Mouse (Mus musculus): Measurements from ENCODE around the gene Pdrg1. TPM values are rescaled to one million over a fixed set of nuclear protein-coding genes. Genes with fewer than 3 reads are reported as not detected.

The Pdrg1 gene
- total and polyA plus RNA-seq, 3 experiments, result 49.4 to 154 (median 63.4) TPM

GRCm38 (mm10) chr2:153022855-153023254, 7.6 kb upstream of the Pdrg1 start:
- Histone ChIP-seq H3K4me3 (ENCODE audit: low read depth, low read length) (no peak overlapping the region), H3K9me3 (replicated peaks) (no peaks in the 10 kb centered on the region), H3K36me3 (replicated peaks) (no peaks in the 10 kb centered on the region), H3K27me3 (ENCODE audit: insufficient read depth, low read length) (peaks cover 28% of the 10 kb centered on the region), H3K4me1 (ENCODE audit: insufficient read depth, low read depth, low read length) (peaks cover 7% of the 10 kb centered on the region)
- DNase-seq (ENCODE audit: low spot score) (no peak), ATAC-seq (ENCODE audit: extremely low read depth, insufficient number of reproducible peaks, low FRiP score, poor library complexity, severe bottlenecking) (no peak)
- TF ChIP-seq TAL1 (conservative IDR thresholded peaks at IDR 0.05; ENCODE audit: low read depth, low read length), result no peak
- TF ChIP-seq GATA2 (IDR thresholded peaks at IDR 0.05; ENCODE audit: borderline replicate concordance, low read depth, low read length), result no peak
- no peak for TF ChIP-seq CTCF (IDR thresholded peaks at IDR 0.05; ENCODE audit: low read depth, low read length)
- TF ChIP-seq GATA1 (IDR thresholded peaks at IDR 0.05; ENCODE audit: borderline replicate concordance, low read length), result no peak
- no peak for TF ChIP-seq POLR2AphosphoS5 (IDR thresholded peaks at IDR 0.05; ENCODE audit: insufficient replicate concordance, low read depth, low read length)

GRCm38 (mm10) chr2:153021163-153021562, 5.9 kb upstream of the Pdrg1 start:
- H3K9me3 ChIP-seq (replicated peaks), result no peaks in the 10 kb centered on the region
- TF ChIP-seq POLR2AphosphoS5 (IDR thresholded peaks at IDR 0.05; ENCODE audit: insufficient replicate concordance, low read depth, low read length), result no peak
- H3K27me3 ChIP-seq (ENCODE audit: insufficient read depth, low read length), result peaks cover 33% of the 10 kb centered on the region
- no peak for DNase-seq (ENCODE audit: low spot score)
- H3K4me3 ChIP-seq (ENCODE audit: low read depth, low read length), result no peak overlapping the region
- ATAC-seq (ENCODE audit: extremely low read depth, insufficient number of reproducible peaks, low FRiP score, poor library complexity, severe bottlenecking), result peak; percentile 22; the same call in 1 of the 2 replicates
- H3K36me3 ChIP-seq (replicated peaks), result no peaks in the 10 kb centered on the region
- peaks cover 7% of the 10 kb centered on the region for H3K4me1 ChIP-seq (ENCODE audit: insufficient read depth, low read depth, low read length)

- DNase-seq (ENCODE audit: low spot score), result no peak
- peaks cover 33% of the 10 kb centered on the region for H3K27me3 ChIP-seq (ENCODE audit: insufficient read depth, low read length)
- no peak overlapping the region for H3K4me3 ChIP-seq (ENCODE audit: low read depth, low read length)
- TF ChIP-seq CTCF (IDR thresholded peaks at IDR 0.05; ENCODE audit: low read depth, low read length), result no peak
- TF ChIP-seq POLR2AphosphoS5 (IDR thresholded peaks at IDR 0.05; ENCODE audit: insufficient replicate concordance, low read depth, low read length), result no peak
- TF ChIP-seq TAL1 (conservative IDR thresholded peaks at IDR 0.05; ENCODE audit: low read depth, low read length), result no peak
- no peak for TF ChIP-seq GATA2 (IDR thresholded peaks at IDR 0.05; ENCODE audit: borderline replicate concordance, low read depth, low read length)
- no peak for TF ChIP-seq GATA1 (IDR thresholded peaks at IDR 0.05; ENCODE audit: borderline replicate concordance, low read length)
- H3K36me3 ChIP-seq (replicated peaks), result no peaks in the 10 kb centered on the region
- no peaks in the 10 kb centered on the region for H3K9me3 ChIP-seq (replicated peaks)
- H3K4me1 ChIP-seq (ENCODE audit: insufficient read depth, low read depth, low read length), result peaks cover 9% of the 10 kb centered on the region
- no peak for ATAC-seq (ENCODE audit: extremely low read depth, insufficient number of reproducible peaks, low FRiP score, poor library complexity, severe bottlenecking)
Measured at GRCm38 (mm10) chr2:153019355-153019754, 4.1 kb upstream of the Pdrg1 start.

GRCm38 (mm10) chr2:153016786-153017185, 1.6 kb upstream of the Pdrg1 start:
- H3K4me3 ChIP-seq (ENCODE audit: low read depth, low read length), result no peak overlapping the region
- peaks cover 24% of the 10 kb centered on the region for H3K4me1 ChIP-seq (ENCODE audit: insufficient read depth, low read depth, low read length)
- no peaks in the 10 kb centered on the region for H3K9me3 ChIP-seq (replicated peaks)
- TF ChIP-seq TAL1 (conservative IDR thresholded peaks at IDR 0.05; ENCODE audit: low read depth, low read length) (no peak), CTCF (IDR thresholded peaks at IDR 0.05; ENCODE audit: low read depth, low read length) (no peak), POLR2AphosphoS5 (IDR thresholded peaks at IDR 0.05; ENCODE audit: insufficient replicate concordance, low read depth, low read length) (no peak), GATA2 (IDR thresholded peaks at IDR 0.05; ENCODE audit: borderline replicate concordance, low read depth, low read length) (no peak), GATA1 (IDR thresholded peaks at IDR 0.05; ENCODE audit: borderline replicate concordance, low read length) (no peak)
- DNase-seq (ENCODE audit: low spot score), result no peak
- peaks cover 30% of the 10 kb centered on the region for H3K27me3 ChIP-seq (ENCODE audit: insufficient read depth, low read length)
- peaks cover 25% of the 10 kb centered on the region for H3K36me3 ChIP-seq (replicated peaks)
- ATAC-seq (ENCODE audit: extremely low read depth, insufficient number of reproducible peaks, low FRiP score, poor library complexity, severe bottlenecking), result no peak

- DNase-seq (ENCODE audit: low spot score) (no peak), ATAC-seq (ENCODE audit: extremely low read depth, insufficient number of reproducible peaks, low FRiP score, poor library complexity, severe bottlenecking) (no peak)
- H3K4me1 ChIP-seq (ENCODE audit: insufficient read depth, low read depth, low read length), result peaks cover 18% of the 10 kb centered on the region
- H3K9me3 ChIP-seq (replicated peaks), result no peaks in the 10 kb centered on the region
- peaks cover 35% of the 10 kb centered on the region for H3K36me3 ChIP-seq (replicated peaks)
- H3K4me3 ChIP-seq (ENCODE audit: low read depth, low read length), result no peak overlapping the region
- peaks cover 30% of the 10 kb centered on the region for H3K27me3 ChIP-seq (ENCODE audit: insufficient read depth, low read length)
- TF ChIP-seq GATA2 (IDR thresholded peaks at IDR 0.05; ENCODE audit: borderline replicate concordance, low read depth, low read length), result no peak
- no peak for TF ChIP-seq POLR2AphosphoS5 (IDR thresholded peaks at IDR 0.05; ENCODE audit: insufficient replicate concordance, low read depth, low read length)
- no peak for TF ChIP-seq GATA1 (IDR thresholded peaks at IDR 0.05; ENCODE audit: borderline replicate concordance, low read length)
- TF ChIP-seq CTCF (IDR thresholded peaks at IDR 0.05; ENCODE audit: low read depth, low read length), result no peak
- TF ChIP-seq TAL1 (conservative IDR thresholded peaks at IDR 0.05; ENCODE audit: low read depth, low read length), result no peak
Measured at GRCm38 (mm10) chr2:153015804-153016203, 577 bp upstream of the Pdrg1 start.

- H3K36me3 ChIP-seq (replicated peaks), result peaks cover 54% of the 10 kb centered on the region
- DNase-seq (ENCODE audit: low spot score), result no peak
- H3K4me1 ChIP-seq (ENCODE audit: insufficient read depth, low read depth, low read length), result peaks cover 18% of the 10 kb centered on the region
- H3K27me3 ChIP-seq (ENCODE audit: insufficient read depth, low read length), result peaks cover 17% of the 10 kb centered on the region
- H3K9me3 ChIP-seq (replicated peaks), result no peaks in the 10 kb centered on the region
- H3K4me3 ChIP-seq (ENCODE audit: low read depth, low read length), result peak overlapping the region; percentile 99
- ATAC-seq (ENCODE audit: extremely low read depth, insufficient number of reproducible peaks, low FRiP score, poor library complexity, severe bottlenecking), result no peak
- no peak for TF ChIP-seq GATA2 (IDR thresholded peaks at IDR 0.05; ENCODE audit: borderline replicate concordance, low read depth, low read length)
- TF ChIP-seq POLR2AphosphoS5 (IDR thresholded peaks at IDR 0.05; ENCODE audit: insufficient replicate concordance, low read depth, low read length), result no peak
- TF ChIP-seq GATA1 (IDR thresholded peaks at IDR 0.05; ENCODE audit: borderline replicate concordance, low read length), result no peak
- TF ChIP-seq CTCF (IDR thresholded peaks at IDR 0.05; ENCODE audit: low read depth, low read length), result no peak
- no peak for TF ChIP-seq TAL1 (conservative IDR thresholded peaks at IDR 0.05; ENCODE audit: low read depth, low read length)
Measured at GRCm38 (mm10) chr2:153013724-153014515, 1.3 kb downstream of the Pdrg1 start.

All from G1E (cell line).